Mouse (Mus musculus) G1E (cell line): ENCODE measurements around the gene Gabpb1. TPM values are rescaled to one million over a fixed set of nuclear protein-coding genes. Genes with fewer than 3 reads are reported as not detected.

Source experiments
- ATAC-seq: 2 replicates; pipeline ENCODE4 v1.8.0; 2016; ENCODE audit warnings: mild to moderate bottlenecking; ENCODE audit not compliant: insufficient number of reproducible peaks, poor library complexity, low FRiP score, severe bottlenecking; ENCODE audit errors: extremely low read depth
- DNase-seq: peaks from one replicate; pipeline ENCODE4 v3.0.0; 2012; ENCODE audit warnings: low spot score
- H3K27me3 ChIP-seq: 2 replicates; pipeline ENCODE4 v1.6.1; 2012; ENCODE audit warnings: mild to moderate bottlenecking, low read length, inconsistent platforms; ENCODE audit not compliant: insufficient read depth
- H3K36me3 ChIP-seq: replicated peaks from 2 replicates; pipeline ENCODE3; 2012; ENCODE audit warnings: mild to moderate bottlenecking, inconsistent platforms
- H3K4me1 ChIP-seq: 2 replicates; pipeline ENCODE4 v1.6.1; 2012; ENCODE audit warnings: low read depth, low read length, inconsistent platforms, mixed read lengths; ENCODE audit not compliant: insufficient read depth
- H3K4me3 ChIP-seq: 2 replicates; pipeline ENCODE4 v1.5.1; 2012; ENCODE audit warnings: low read depth, mild to moderate bottlenecking, inconsistent platforms, low read length, moderate library complexity, mixed read lengths
- H3K9me3 ChIP-seq: replicated peaks from 2 replicates; pipeline ENCODE4 v1.6.1; 2012; ENCODE audit warnings: inconsistent platforms
- CTCF ChIP-seq: IDR thresholded peaks from 2 replicates; pipeline ENCODE4 v1.5.1; 2012; ENCODE audit warnings: low read depth, low read length, inconsistent platforms, mixed read lengths
- GATA1 ChIP-seq: IDR thresholded peaks from 2 replicates; pipeline ENCODE4 v1.6.1; 2012; ENCODE audit warnings: borderline replicate concordance, low read length, inconsistent platforms, mixed read lengths
- GATA2 ChIP-seq: IDR thresholded peaks from 2 replicates; pipeline ENCODE4 v1.6.1; 2012; ENCODE audit warnings: low read depth, low read length, inconsistent platforms, borderline replicate concordance
- POLR2AphosphoS5 ChIP-seq: IDR thresholded peaks from 2 replicates; pipeline ENCODE4 v1.6.1; 2012; ENCODE audit warnings: low read depth, low read length, inconsistent platforms; ENCODE audit not compliant: insufficient replicate concordance
- TAL1 ChIP-seq: conservative IDR thresholded peaks from 2 replicates; pipeline ENCODE4 v1.6.1; 2012; ENCODE audit warnings: low read depth, low read length, inconsistent platforms, mixed read lengths
- polyA plus RNA-seq: library from polyadenylated mRNA; stranded (reverse); fragments of >175 nt; gene quantifications from 2 replicates; pipeline ENCODE4 v1.2.3, GENCODE M21; 2012
- total RNA-seq, 2 experiments: library from RNA; stranded (forward) in 1 of 2; stranded (reverse) in 1 of 2; fragments of 200-1000 nt in 1 of 2; fragments of >200 nt in 1 of 2; fragmentation: Nextera tagmentation in 1 of 2; gene quantifications; 2 replicates each; pipeline ENCODE4 v1.2.3; 2014 to 2017

The Gabpb1 gene
- total and polyA plus RNA-seq, 3 experiments, result 3.9 to 71.9 (median 26.2) TPM

- H3K27me3 ChIP-seq, result no peaks in the 10 kb centered on the region
- no peaks in the 10 kb centered on the region for H3K4me1 ChIP-seq
- H3K4me3 ChIP-seq, result no peak overlapping the region
- H3K9me3 ChIP-seq, result no peaks in the 10 kb centered on the region
- TF ChIP-seq GATA1 (no peak), TAL1 (no peak), CTCF (no peak), POLR2AphosphoS5 (no peak), GATA2 (no peak)
- no peak for DNase-seq
- peaks cover 83% of the 10 kb centered on the region for H3K36me3 ChIP-seq
- no peak for ATAC-seq
Measured at GRCm38 (mm10) chr2:126647762-126648161, 28.4 kb downstream of the Gabpb1 start.

GRCm38 (mm10) chr2:126646461-126646860 is 29.7 kb downstream of the Gabpb1 start:
- Histone ChIP-seq H3K36me3 (peaks cover 78% of the 10 kb centered on the region), H3K4me3 (no peak overlapping the region), H3K9me3 (no peaks in the 10 kb centered on the region), H3K27me3 (no peaks in the 10 kb centered on the region), H3K4me1 (no peaks in the 10 kb centered on the region)
- DNase-seq (no peak), ATAC-seq (no peak)
- TF ChIP-seq GATA1, result no peak
- no peak for TF ChIP-seq GATA2
- no peak for TF ChIP-seq CTCF

GRCm38 (mm10) chr2:126644768-126645167 is 31.4 kb downstream of the Gabpb1 start:
- TF ChIP-seq TAL1 (no peak), POLR2AphosphoS5 (no peak), GATA1 (no peak), CTCF (no peak)
- Histone ChIP-seq H3K9me3 (peaks cover 4% of the 10 kb centered on the region; the same call in 1 of the 2 replicates), H3K27me3 (no peaks in the 10 kb centered on the region), H3K4me3 (no peak overlapping the region), H3K4me1 (no peaks in the 10 kb centered on the region), H3K36me3 (peaks cover 80% of the 10 kb centered on the region)
- ATAC-seq (no peak), DNase-seq (no peak)

DNA sequence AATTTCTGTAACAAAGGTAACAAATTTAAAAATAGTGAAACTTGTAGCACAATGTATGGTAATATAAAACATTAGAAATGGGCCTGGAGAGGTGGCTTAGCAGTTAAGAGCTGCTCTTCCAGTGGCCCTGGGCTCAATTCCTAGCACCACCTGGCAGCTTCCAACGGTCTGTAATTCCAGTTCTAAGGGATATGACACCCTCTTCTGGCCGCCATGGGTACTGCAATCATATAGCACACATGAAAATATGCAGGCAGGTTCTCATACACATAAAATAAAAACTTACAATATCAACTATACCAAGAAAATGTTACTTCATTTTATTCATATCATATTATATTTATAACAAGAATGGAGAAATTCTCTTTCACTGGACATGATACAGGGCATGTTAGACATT is 35.8 kb downstream of the Gabpb1 start:
- H3K9me3 ChIP-seq, result peaks cover 4% of the 10 kb centered on the region; the same call in 1 of the 2 replicates
- no peak overlapping the region for H3K4me3 ChIP-seq
- H3K4me1 ChIP-seq, result peaks cover 14% of the 10 kb centered on the region
- DNase-seq (no peak), ATAC-seq (no peak)
- H3K27me3 ChIP-seq, result no peaks in the 10 kb centered on the region
- TF ChIP-seq GATA2 (no peak), CTCF (no peak), TAL1 (no peak), POLR2AphosphoS5 (no peak), GATA1 (no peak)
- H3K36me3 ChIP-seq, result peaks cover 68% of the 10 kb centered on the region

DNA sequence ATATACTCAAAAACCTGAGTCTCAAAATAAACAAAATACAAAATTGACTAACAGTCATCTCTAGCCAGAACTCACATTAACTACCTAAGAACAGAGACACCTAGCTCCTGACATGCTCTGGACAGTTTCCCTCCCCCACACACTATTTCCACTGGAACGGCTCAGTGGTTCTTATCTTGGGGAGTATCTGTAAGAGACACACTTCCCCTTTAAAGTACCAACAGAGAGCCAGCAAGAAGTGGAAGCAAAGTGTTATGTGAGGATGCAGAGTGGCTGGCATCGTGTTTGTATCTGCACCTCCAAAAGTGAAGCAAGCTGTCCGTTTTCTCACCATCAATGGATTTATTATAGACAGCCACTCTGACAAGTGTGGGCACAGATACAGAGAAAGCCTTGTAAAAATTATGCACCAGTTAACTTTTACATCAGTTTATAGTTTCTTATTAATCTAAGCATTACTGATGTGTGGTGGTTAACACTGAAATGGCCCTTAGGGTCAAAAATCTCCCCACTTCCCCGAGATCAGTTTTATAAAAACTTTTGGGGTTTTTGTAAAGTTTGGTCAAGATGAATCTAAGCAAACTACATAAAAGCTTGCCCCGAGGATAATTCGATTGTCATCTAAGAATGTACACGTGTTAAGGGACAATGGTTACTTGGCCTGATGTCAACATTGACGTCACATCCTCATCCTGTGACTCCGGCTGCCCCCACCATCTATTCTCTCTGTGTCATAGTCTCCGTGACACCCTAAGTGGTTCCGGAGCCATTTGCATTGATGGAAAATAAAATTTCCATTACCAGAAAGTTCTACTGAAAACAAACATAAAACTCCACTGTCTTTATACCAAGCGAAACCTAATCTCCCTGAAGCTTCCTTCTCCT is 40.0 kb downstream of the Gabpb1 start:
- H3K4me3 ChIP-seq, result peak overlapping the region; percentile 33; the same call in 1 of the 2 replicates
- H3K9me3 ChIP-seq, result peaks cover 4% of the 10 kb centered on the region; the same call in 1 of the 2 replicates
- peak; percentile 90 for ATAC-seq
- peak; percentile 47 for DNase-seq
- TF ChIP-seq POLR2AphosphoS5, result no peak
- TF ChIP-seq GATA2, result no peak
- no peak for TF ChIP-seq TAL1
- no peaks in the 10 kb centered on the region for H3K27me3 ChIP-seq
- H3K4me1 ChIP-seq, result peaks cover 21% of the 10 kb centered on the region
- peaks cover 61% of the 10 kb centered on the region for H3K36me3 ChIP-seq

DNA sequence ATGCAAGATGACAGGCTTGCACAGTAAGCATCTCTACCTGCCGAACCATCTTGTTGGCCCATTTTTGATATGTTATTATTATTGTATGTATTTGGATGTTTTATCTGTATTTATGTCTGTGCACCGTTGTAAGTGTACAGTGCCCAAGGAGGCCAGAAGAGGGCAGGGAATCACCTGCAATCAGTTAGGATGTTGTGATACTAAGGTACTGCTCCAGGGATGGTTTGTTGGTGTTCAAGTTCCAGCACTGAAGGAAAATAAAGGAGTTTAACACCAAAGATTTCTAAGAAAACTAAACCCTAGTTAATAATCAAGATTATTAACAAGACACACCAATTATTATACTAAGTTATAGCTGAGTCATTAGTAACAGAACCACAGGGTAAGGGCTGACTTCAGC is 43.0 kb downstream of the Gabpb1 start:
- ATAC-seq, result no peak

GRCm38 (mm10) chr2:126628455-126628995 is 47.6 kb downstream of the Gabpb1 start:
- Histone ChIP-seq H3K4me3 (no peak overlapping the region), H3K27me3 (no peaks in the 10 kb centered on the region), H3K36me3 (peaks cover 41% of the 10 kb centered on the region), H3K9me3 (no peaks in the 10 kb centered on the region), H3K4me1 (no peaks in the 10 kb centered on the region)
- DNase-seq (no peak), ATAC-seq (no peak)
- no peak for TF ChIP-seq POLR2AphosphoS5
- TF ChIP-seq CTCF, result no peak
- no peak for TF ChIP-seq GATA2

More for the DNA sequence above, 43.0 kb downstream of the Gabpb1 start:
- peaks cover 21% of the 10 kb centered on the region for H3K4me1 ChIP-seq
- DNase-seq, result no peak
- peaks cover 58% of the 10 kb centered on the region for H3K36me3 ChIP-seq
- no peak for TF ChIP-seq GATA1
- TF ChIP-seq POLR2AphosphoS5, result no peak
- no peak for TF ChIP-seq GATA2
- no peak for TF ChIP-seq CTCF
- TF ChIP-seq TAL1, result no peak
- no peaks in the 10 kb centered on the region for H3K27me3 ChIP-seq
- no peaks in the 10 kb centered on the region for H3K9me3 ChIP-seq
- H3K4me3 ChIP-seq, result no peak overlapping the region
